Mouse (Mus musculus) midbrain, embryonic 14.5 days (tissue): ENCODE results near the gene Zfp607a. TPM values are rescaled to one million over a fixed set of nuclear protein-coding genes. Genes with fewer than 3 reads are reported as not detected.
A peak's percentile ranks its signal among the peaks of the same experiment; 100 is the strongest.

Experiments used
- ATAC-seq: fragments of 200-750 bp; cut with Nextera tagmentation; 2 replicates; pipeline ENCODE4 v1.8.0; 2017; ENCODE audit warnings: moderate number of reproducible peaks, moderate library complexity; ENCODE audit not compliant: low FRiP score, low TSS enrichment
- DNase-seq: peaks from one replicate; pipeline ENCODE4 v3.0.0-alpha.2; 2015
- H3K27ac ChIP-seq: fragments of 300-500 bp; sonication (generic); replicated peaks from 2 replicates; pipeline ENCODE4 v1.5.1; 2014; ENCODE audit warnings: mild to moderate bottlenecking, low read depth, low read length, moderate library complexity
- H3K27me3 ChIP-seq: fragments of 300-500 bp; sonication (generic); 2 replicates; pipeline ENCODE4 v1.6.1; 2014; ENCODE audit warnings: low read length, control low read depth, mixed read lengths; ENCODE audit not compliant: control insufficient read depth, insufficient read depth
- H3K36me3 ChIP-seq: fragments of 300-500 bp; sonication (generic); 2 replicates; pipeline ENCODE4 v1.6.1; 2014; ENCODE audit warnings: low read length, control low read depth; ENCODE audit not compliant: control insufficient read depth, insufficient read depth
- H3K4me1 ChIP-seq: fragments of 300-500 bp; sonication (generic); 2 replicates; pipeline ENCODE4 v1.6.1; 2014; ENCODE audit warnings: mild to moderate bottlenecking, antibody characterized with exemption, low read length, control low read depth; ENCODE audit not compliant: control insufficient read depth, insufficient read depth
- H3K4me2 ChIP-seq: fragments of 300-500 bp; sonication (generic); 2 replicates; pipeline ENCODE4 v1.6.1; 2014; ENCODE audit warnings: mild to moderate bottlenecking, low read length, moderate library complexity
- H3K4me3 ChIP-seq: fragments of 300-500 bp; sonication (generic); replicated peaks from 2 replicates; pipeline ENCODE4 v1.5.1; 2014; ENCODE audit warnings: low read depth, low read length
- H3K9ac ChIP-seq: fragments of 300-500 bp; sonication (generic); replicated peaks from 2 replicates; pipeline ENCODE4 v1.6.1; 2014; ENCODE audit warnings: mild to moderate bottlenecking, low read length, moderate library complexity
- H3K9me3 ChIP-seq: fragments of 300-500 bp; sonication (generic); 2 replicates; pipeline ENCODE4 v1.6.1; 2016; ENCODE audit warnings: low read length, control low read depth, mixed read lengths; ENCODE audit not compliant: control insufficient read depth
- WGBS: fragments of 180-500 bp; shearing (Covaris S2); extraction: QIAGEN DNeasy Blood & Tissue Kit; methylation state at CpG from one replicate; pipeline ENCODE4 v1.1.7; 2014; 5-methylcytosine and 5-hydroxymethylcytosine counted together
- polyA plus RNA-seq: library from polyadenylated mRNA; unstranded; fragments of >200 nt; fragmentation: Nextera tagmentation; extraction: Ambion mirVana; gene quantifications from 2 replicates; pipeline ENCODE4 v1.2.1, GENCODE M21; 2014

Gene Zfp607a
- polyA plus RNA-seq: 0.98 and 1.3 TPM in 2 replicates

DNA sequence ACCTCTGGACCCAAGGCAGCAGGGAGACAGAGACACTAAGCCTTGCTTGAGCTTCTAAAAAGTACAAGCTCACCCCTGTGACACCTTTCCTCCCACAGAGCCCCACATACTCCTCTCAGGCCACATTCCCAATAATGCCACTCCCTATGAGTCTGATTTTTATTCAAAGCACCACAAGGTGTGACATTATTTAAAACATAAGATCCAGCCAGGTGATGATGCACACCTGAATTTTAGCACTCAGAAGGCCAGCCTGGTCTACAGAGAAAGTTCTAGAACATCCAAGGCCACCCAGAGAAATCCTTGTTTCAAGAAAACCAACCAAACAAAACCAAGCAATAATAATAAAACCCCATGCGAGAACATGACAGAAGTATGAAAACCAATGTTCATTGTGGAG is at the start of gene Zfp607a:
Zfp607a (plus strand) TSS at position 301 of the 400 bp plus-strand sequence.
- ATAC-seq (no peak), DNase-seq (no peak)
- H3K4me3 ChIP-seq: no peak within 1 kb of the TSS
- 96% methylated on average over 1 of the region's 1 CpGs for WGBS
- peaks cover 11% of the 10 kb centered on the region for H3K4me1 ChIP-seq
- H3K9me3 ChIP-seq: no peaks in the 10 kb centered on the region
- no peaks in the 10 kb centered on the region for H3K27me3 ChIP-seq
- no peak within 1 kb of the TSS for H3K9ac ChIP-seq
- no peak within 1 kb of the TSS for H3K4me2 ChIP-seq
- H3K36me3 ChIP-seq: peaks cover 23% of the 10 kb centered on the region
- H3K27ac ChIP-seq: no peak within 1 kb of the TSS

DNA sequence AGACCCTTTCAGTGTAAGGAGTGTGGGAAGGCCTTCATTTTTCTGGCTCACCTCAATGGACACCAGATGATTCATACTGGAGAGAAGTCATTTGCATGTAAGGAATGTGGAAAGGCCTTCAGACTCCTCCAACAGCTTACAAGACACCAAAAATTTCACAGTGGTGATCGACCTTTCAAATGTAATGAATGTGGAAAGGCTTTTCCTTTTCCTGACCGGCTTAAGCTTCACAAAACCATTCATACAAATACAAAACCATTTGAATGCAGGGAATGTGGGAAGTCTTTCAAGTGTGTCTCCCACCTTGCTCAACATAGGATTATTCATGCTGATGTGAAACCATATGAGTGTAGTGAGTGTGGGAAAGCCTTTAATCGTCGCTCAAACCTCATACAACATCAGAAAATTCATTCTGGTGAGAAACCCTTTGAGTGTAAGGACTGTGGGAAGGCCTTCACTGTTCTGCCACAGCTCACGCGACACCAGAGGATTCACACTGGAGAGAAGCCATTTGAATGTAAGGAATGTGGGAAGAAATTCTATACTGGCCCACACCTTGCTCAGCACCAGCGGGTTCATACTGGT is 38.7 kb upstream of the Zfp607a start:
- H3K4me3 ChIP-seq: no peak overlapping the region
- ATAC-seq: no peak
- H3K27me3 ChIP-seq: no peaks in the 10 kb centered on the region
- no peak for DNase-seq
- no peak overlapping the region for H3K27ac ChIP-seq
- 88% methylated on average over 7 of the region's 7 CpGs for WGBS
- peaks cover 44% of the 10 kb centered on the region for H3K36me3 ChIP-seq
- peaks cover 7% of the 10 kb centered on the region for H3K9me3 ChIP-seq
- H3K9ac ChIP-seq: no peak overlapping the region
- H3K4me2 ChIP-seq: no peak overlapping the region
- no peaks in the 10 kb centered on the region for H3K4me1 ChIP-seq

DNA sequence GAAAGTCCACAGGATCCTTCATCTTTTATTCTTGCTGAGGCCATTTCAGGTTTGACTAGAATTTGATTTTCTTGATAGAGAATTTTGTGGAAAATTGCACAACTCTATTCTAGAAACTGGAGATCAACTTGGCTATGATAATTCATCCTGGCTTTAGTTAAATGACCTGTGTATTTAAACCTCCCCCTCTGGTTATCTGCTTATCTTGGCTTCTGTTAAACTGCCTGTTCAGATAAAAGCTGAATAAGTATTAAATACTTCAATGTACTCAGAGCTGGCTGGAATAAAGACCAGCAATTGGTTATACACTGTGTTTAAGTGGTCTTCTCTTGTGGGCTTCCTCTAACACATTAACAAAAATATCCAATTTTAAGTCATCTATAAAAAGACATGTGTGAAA is 34.7 kb upstream of the Zfp607a start:
- DNase-seq (no peak), ATAC-seq (no peak)
- H3K4me1 ChIP-seq: no peaks in the 10 kb centered on the region

DNA sequence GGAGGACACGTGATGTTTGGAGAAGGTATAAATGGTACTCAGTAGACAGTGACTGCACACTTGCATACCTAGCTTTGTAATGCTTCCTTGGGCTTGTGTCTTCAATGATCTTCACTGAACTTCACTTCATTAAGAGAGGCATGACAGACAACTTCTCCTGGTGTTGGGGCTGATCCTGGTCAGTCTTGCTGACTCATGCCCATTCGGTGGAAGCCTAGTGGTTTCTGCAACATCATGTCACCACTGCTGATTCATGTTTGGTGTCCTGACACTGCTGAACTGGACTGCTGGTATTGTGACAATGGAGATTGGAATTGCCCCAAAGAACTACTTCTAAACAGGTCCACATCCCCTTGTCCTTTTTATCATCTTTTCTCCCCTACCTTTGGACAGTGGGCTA is 23.2 kb upstream of the Zfp607a start:
- Histone ChIP-seq H3K4me1 (peaks cover 4% of the 10 kb centered on the region; the same call in 1 of the 2 replicates), H3K36me3 (no peaks in the 10 kb centered on the region), H3K4me3 (no peak overlapping the region), H3K9me3 (no peaks in the 10 kb centered on the region), H3K4me2 (no peak overlapping the region), H3K9ac (no peak overlapping the region), H3K27ac (no peak overlapping the region), H3K27me3 (no peaks in the 10 kb centered on the region)
- DNase-seq (no peak), ATAC-seq (no peak)
- WGBS: 88% methylated on average over 2 of the region's 2 CpGs

More for the DNA sequence above, 34.7 kb upstream of the Zfp607a start:
- H3K27ac ChIP-seq: no peak overlapping the region
- no peak overlapping the region for H3K9ac ChIP-seq
- peaks cover 26% of the 10 kb centered on the region for H3K36me3 ChIP-seq
- H3K9me3 ChIP-seq: peaks cover 18% of the 10 kb centered on the region
- H3K4me2 ChIP-seq: no peak overlapping the region
- H3K27me3 ChIP-seq: no peaks in the 10 kb centered on the region
- H3K4me3 ChIP-seq: no peak overlapping the region

DNA sequence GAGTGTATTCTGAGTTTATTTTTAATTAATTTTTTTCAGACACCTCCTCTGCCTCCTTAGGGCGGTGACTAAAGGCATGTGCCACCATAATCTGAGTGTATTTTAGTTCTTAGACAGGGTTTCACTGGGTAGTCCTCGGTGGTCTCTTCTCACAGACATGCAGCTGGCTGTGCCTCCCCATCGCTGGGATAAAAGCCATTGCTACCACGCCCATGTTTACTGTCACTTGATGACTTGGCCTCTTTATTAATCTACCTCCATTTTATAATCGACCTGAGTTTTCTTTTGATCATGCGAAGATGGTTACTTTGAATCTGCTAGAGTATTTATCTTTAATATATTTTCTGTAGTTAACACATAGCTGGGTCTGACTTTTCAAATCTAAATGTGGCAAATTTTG is 19.4 kb upstream of the Zfp607a start:
- Histone ChIP-seq H3K4me2 (peak overlapping the region; percentile 74), H3K27ac (peak overlapping the region; percentile 82), H3K4me1 (peaks cover 8% of the 10 kb centered on the region; the same call in 1 of the 2 replicates), H3K9ac (peak overlapping the region; percentile 57), H3K27me3 (no peaks in the 10 kb centered on the region), H3K36me3 (no peaks in the 10 kb centered on the region), H3K4me3 (peak overlapping the region; percentile 43), H3K9me3 (no peaks in the 10 kb centered on the region)
- WGBS: 26% methylated on average over 6 of the region's 6 CpGs
- ATAC-seq: peak; percentile 59; the same call in 1 of the 2 replicates
- peak; percentile 55 for DNase-seq

DNA sequence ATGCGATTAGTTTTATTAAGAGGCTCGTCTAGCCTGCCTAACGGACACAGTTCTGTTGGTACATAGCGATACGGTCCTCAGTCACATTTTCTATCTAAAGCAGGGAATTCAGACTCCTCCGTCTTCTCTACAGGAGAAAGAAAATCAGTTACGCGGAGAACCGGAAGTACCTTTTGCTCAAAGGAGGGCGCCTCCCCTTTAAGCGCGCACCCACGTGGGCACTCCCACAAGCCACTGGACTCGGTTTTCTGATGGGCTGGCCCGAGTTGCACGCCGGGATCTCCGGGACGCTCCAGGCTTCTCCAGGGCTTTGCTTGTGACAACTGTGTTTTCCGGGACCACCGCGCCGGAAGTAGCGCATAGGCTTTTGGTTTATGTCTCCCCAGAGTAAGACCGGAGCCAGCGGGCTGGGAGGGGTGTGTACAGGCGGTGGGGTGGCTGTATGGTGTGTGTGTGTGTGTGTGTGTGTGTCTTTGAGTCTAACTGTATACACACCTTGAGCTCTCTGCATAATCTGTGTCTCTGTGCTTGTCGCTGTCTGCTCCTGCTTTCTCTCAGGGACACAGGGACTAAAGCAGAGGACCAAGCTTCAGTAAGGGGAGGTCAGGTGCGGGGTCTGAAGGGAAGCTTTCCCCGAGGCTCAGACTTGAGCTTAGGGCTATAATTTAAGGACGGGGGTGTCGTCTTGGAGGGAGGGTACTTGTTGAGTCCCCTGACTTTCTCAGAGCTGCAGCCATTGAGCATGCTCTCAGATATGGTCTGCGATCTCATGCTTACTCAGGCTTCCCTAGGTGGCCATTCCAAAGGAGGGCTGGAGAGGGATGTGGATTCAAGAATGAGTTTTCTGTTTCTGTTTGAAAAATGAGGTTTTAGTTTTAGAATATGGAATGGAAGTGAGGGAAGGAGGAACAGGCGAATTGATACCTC is 18.7 kb upstream of the Zfp607a start, which contains the start of gene Zfp59:
Zfp59 (plus strand) TSS at position 285 of the 927 bp plus-strand sequence.
- Histone ChIP-seq H3K4me1 (peaks cover 8% of the 10 kb centered on the region; the same call in 1 of the 2 replicates), H3K4me2 (peak within 1 kb of the TSS; percentile 74), H3K36me3 (no peaks in the 10 kb centered on the region), H3K27ac (peak within 1 kb of the TSS; percentile 82), H3K9me3 (no peaks in the 10 kb centered on the region), H3K27me3 (no peaks in the 10 kb centered on the region), H3K4me3 (peak within 1 kb of the TSS; percentile 43), H3K9ac (peak within 1 kb of the TSS; percentile 57)
- peak; percentile 95 for DNase-seq
- WGBS: 3% methylated on average over 34 of the region's 34 CpGs
- ATAC-seq: peak; percentile 96

DNA sequence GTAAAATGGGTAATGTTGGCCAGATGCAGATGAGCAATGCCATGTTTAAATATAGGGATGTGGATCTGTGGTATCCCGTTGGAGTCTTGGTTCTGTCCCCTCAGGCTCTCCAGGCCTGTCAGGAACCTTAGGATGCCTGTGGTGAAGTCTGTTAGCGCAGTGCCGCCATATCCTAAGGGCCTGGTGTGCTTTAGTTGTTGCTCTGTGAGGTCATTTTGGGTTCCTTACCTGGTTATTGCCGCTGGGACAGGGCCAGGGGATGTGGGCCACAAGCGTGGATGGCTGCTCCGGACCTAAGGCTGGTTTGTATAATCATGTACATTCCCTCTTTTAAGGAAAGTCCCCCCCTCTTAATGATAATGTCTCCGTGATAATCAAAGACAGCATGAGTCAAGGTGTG is 17.7 kb upstream of the Zfp607a start:
- 94% methylated on average over 7 of the region's 7 CpGs for WGBS
- no peaks in the 10 kb centered on the region for H3K27me3 ChIP-seq
- H3K9me3 ChIP-seq: no peaks in the 10 kb centered on the region
- peaks cover 8% of the 10 kb centered on the region; the same call in 1 of the 2 replicates for H3K4me1 ChIP-seq
- H3K9ac ChIP-seq: no peak overlapping the region
- no peak overlapping the region for H3K4me3 ChIP-seq
- H3K27ac ChIP-seq: no peak overlapping the region
- DNase-seq (no peak), ATAC-seq (no peak)
- H3K36me3 ChIP-seq: peaks cover 1% of the 10 kb centered on the region; the same call in 1 of the 2 replicates
- H3K4me2 ChIP-seq: peak overlapping the region; percentile 74

DNA sequence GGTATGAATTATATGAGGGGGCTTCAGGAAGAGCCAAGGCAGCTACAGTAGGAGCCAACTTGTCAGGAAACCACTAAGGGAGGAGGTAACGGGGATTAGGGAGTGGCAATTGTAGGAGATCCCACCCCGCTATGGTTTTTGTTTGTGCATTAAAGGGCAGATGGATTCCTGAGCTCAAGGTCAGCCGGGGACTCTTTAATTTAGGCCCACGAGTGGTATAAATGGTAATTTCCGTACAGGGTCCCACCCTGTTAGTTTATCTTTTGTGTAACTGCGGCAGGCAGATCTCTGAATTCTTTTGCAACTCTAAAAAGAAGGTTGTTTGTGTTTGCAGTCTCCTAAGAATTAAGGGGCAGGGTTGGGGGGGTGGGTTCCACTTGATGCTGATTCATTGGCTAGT is 17.2 kb upstream of the Zfp607a start:
- DNase-seq: no peak
- no peak overlapping the region for H3K27ac ChIP-seq
- no peaks in the 10 kb centered on the region for H3K9me3 ChIP-seq

More for the DNA sequence above, 17.2 kb upstream of the Zfp607a start:
- H3K4me2 ChIP-seq: no peak overlapping the region
- no peak for ATAC-seq
- H3K4me3 ChIP-seq: no peak overlapping the region
- no peaks in the 10 kb centered on the region for H3K27me3 ChIP-seq
- WGBS: 84% methylated on average over 6 of the region's 6 CpGs
- peaks cover 8% of the 10 kb centered on the region; the same call in 1 of the 2 replicates for H3K4me1 ChIP-seq
- H3K36me3 ChIP-seq: peaks cover 6% of the 10 kb centered on the region
- H3K9ac ChIP-seq: no peak overlapping the region
